Mouse (Mus musculus) olfactory bulb, adult 2 months (tissue): ENCODE measurements around the gene Exoc4.

Source experiments
- CTCF ChIP-seq: fragments of 200-500 bp; IDR thresholded peaks from 2 replicates; pipeline ENCODE4 v1.5.1; 2012; ENCODE audit warnings: low read depth, mild to moderate bottlenecking, low read length, moderate library complexity; ENCODE audit not compliant: insufficient read depth
- POLR2A ChIP-seq: fragments of 200-500 bp; IDR thresholded peaks from 2 replicates; pipeline ENCODE4 v1.6.1; 2012; ENCODE audit warnings: mild to moderate bottlenecking, low read depth, low read length, moderate library complexity; ENCODE audit not compliant: insufficient read depth

GRCm38 (mm10) chr6:33792604-33793003 lies 543.7 kb downstream of the Exoc4 start:
- no peak for TF ChIP-seq CTCF
- no peak for TF ChIP-seq POLR2A
